Mouse (Mus musculus) right cerebral cortex, adult 2 months (tissue): ENCODE data around the gene Gm12117.

Source experiments
- DNase-seq, 2 experiments: peaks; one replicate each; pipeline ENCODE4 v3.0.0; 2021 to 2022; ENCODE audit warnings: low spot score in 2 of 2

The Gm12117 gene

DNA sequence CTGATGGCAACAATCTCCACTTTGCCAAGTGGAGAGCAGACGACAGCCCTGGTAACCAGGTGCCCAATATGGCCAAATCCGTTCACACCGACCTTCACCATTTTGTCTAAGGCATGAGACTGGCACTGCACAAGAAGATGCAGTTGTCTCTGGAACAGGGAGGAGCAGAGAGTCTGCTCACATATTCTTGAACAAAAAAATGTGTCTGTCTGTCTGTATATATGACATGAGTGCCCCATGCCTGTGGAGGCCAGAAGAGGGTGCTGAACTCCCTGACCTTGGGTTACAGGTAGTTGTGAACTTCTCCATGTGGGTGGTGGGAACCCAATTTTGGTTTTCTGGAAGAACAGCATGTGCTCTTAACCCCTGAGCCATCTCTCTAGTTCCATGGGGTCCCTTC, at the start of gene Gm12117:
TSS of gene Gm12117 (minus strand) at position 101 of the 400 bp plus-strand sequence.
- no peak for DNase-seq

GRCm38 (mm10) chr11:33319006-33319611, 42.6 kb upstream of the Gm12117 start:
- no peak for DNase-seq

- no peak for DNase-seq
These were observed 33.0 kb upstream of the Gm12117 start for GRCm38 (mm10) chr11:33309566-33309965.

- DNase-seq = no peak
These were observed 24.3 kb upstream of the Gm12117 start for GRCm38 (mm10) chr11:33300859-33301258.

GRCm38 (mm10) chr11:33299371-33299770, 22.8 kb upstream of the Gm12117 start:
- no peak for DNase-seq

DNA sequence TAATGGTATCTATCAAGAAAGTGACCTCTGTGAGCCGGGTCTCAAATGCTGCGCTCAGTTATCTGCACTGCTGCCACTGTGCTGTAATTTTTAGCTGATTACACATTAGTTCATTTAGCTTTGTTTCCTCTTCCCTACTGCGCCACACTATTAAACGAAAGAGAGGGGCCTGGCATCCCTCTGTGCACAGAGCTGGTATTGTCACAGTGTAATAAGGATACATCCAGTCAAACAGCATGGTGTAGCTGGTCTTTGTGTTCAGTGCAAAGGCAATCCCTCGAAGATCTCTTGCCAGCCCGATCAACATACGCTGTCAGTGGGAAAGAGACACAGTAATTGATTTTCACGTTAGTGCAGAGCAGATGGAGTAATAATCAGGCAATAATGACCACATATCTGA, 20.6 kb upstream of the Gm12117 start:
- no peak for DNase-seq

- peak in 1 of 2 experiments; percentile 21 for DNase-seq
These were observed 18.9 kb upstream of the Gm12117 start for GRCm38 (mm10) chr11:33295422-33295821.

DNA sequence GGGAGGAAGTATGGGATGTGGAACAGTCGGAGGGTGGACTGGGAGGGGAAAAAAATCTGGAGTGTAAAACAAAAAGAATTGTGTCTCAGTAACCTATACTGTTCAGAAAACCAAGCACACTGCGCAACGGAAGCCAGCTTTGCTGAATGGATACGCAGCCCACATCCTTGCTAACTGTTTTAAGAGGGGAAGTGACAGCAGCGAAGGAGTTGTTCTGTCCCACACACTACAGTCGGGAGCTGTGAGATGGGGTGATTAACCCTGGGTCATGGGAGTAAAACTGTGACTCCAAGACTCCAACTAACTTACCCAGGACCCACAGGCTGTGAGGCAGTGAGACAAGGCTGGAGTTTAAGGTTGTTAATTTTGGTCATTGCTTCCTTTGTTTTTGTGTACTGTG, 17.5 kb upstream of the Gm12117 start:
- DNase-seq = no peak

GRCm38 (mm10) chr11:33278571-33278970, 2.0 kb upstream of the Gm12117 start:
- no peak for DNase-seq

DNA sequence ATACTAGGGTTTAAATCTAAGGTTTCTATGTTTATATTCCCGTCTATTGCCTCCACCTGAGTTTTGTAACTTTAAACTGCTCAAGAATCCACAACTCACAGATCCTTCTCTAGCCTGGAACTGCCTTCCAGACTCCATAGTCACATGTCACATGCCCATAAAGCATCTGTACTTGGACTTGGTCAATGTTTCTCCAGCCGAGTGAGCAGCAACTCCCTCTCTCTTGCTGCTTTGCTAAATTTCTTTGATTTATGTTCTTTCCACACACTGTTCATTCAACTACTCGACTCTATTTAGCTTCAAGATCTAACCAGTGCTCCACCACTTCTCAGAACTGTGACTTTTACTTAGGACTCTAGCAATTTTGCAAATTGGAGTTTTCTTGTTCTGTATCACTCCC, 1.7 kb downstream of the Gm12117 start:
- DNase-seq = no peak

DNA sequence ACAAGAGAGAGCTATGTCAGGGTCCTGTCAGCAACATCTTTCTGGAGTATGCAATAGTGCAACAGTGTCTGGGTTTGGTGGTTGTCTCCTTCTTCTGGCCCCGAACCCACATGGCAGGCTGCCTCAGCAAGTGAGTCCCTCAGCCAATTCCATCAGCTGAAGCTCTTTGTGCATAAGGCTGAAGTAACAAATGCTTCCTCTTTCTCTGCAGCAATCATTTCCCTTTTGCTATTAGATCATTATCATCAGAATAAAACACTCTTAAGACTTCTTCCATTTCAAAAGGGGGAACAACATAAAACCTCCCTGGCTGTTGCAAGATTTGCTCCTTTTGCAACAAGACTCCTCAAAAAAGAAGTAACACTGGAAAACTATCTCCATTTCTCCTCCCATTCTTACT, 2.2 kb downstream of the Gm12117 start:
- no peak for DNase-seq

DNA sequence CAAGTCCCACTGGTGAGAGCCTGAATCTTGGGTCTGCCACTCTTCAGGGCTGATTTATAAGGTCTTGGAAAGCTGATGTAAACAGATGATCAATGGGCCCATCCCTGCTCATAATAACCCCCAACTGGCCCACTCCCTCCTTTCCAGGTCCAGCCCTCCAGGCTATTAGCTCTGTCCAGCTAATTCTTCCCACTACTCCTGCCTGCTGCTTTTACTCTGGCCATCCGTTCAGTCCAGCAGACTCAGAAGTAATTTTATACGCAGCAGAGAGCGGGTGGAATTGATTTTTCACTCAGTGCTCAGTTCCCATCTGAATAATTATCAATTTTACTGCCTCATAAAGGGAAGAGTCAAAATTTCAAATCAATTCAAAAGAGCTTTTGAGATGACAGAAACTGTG, 36.2 kb downstream of the Gm12117 start:
- no peak for DNase-seq

GRCm38 (mm10) chr11:33234134-33234533, 42.4 kb downstream of the Gm12117 start:
- no peak for DNase-seq

GRCm38 (mm10) chr11:33232056-33232455, 44.5 kb downstream of the Gm12117 start:
- DNase-seq = no peak

- DNase-seq = no peak
These were observed 48.4 kb downstream of the Gm12117 start for GRCm38 (mm10) chr11:33228186-33228585.

- DNase-seq = no peak
These were observed 50.0 kb downstream of the Gm12117 start for GRCm38 (mm10) chr11:33226516-33226915.
